Mouse (Mus musculus): ENCODE measurements around the gene Fam43b.

The Fam43b gene

GRCm38 (mm10) chr4:138352692-138353091 lies 43.6 kb downstream of the Fam43b start:
- DNase-seq (ENCODE audit: low spot score in 2 of 2), result no peak

DNA sequence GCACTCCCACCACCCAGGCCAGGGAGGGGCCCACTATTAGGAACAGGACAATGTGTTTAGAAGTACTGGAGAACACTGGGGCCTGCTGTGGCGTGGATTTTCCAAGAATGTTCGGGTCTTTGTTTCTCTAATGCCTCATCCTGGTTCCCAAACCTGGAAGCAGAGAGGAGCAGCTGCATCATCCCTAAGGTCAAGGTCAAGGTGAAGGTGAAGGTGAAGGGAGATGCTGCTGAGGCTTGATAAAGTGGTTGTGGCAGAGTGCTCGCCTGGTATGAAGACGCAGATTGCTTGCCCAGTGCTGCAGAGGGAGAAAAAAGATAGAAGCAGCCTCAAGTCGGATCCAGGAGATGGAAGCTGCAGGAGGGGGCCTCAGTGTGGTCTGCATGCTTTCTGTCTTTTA lies 44.5 kb downstream of the Fam43b start:
- no peak for DNase-seq (ENCODE audit: low spot score in 2 of 2)

DNA sequence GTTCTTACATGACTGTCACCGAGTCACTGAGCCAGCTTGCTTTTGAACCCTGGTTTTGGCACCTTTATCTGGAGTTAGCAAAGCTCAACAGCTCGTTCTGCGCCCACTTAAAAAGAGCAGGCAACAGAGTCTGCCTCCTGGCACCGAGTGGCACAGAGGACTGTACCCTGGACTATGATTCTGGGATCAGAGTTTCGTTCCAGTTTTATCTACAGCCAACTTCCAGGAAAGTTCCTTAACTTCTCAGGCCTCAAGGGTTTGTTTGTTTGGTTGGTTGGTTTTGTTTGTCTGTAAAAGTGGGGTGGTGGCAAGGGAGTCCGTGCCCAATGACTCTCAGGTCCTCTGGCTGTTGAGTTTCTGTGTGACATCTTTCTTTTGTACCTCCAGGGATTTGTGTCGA lies 47.6 kb downstream of the Fam43b start:
- DNase-seq (ENCODE audit: low spot score in 2 of 2), result no peak

DNA sequence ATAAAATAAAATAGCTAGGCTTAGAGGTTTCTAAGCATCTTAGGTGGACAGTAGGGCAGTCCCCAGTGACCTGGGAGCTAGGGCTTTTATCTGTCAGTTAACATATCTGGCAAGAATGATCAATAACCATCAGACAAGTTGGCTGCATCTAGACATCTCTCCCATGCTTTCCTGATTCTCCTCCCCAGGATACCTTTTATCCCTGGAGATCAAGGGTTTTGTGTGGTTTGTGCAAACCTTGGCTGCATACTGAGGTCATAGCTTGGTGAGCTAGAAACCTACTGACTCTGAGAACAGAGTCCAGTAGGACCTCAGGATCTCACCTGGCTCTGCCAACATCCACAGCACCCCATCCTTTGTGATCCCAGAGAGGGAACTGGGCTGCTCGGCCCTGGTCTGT lies 49.0 kb downstream of the Fam43b start:
- no peak for DNase-seq (ENCODE audit: low spot score in 2 of 2)

DNA sequence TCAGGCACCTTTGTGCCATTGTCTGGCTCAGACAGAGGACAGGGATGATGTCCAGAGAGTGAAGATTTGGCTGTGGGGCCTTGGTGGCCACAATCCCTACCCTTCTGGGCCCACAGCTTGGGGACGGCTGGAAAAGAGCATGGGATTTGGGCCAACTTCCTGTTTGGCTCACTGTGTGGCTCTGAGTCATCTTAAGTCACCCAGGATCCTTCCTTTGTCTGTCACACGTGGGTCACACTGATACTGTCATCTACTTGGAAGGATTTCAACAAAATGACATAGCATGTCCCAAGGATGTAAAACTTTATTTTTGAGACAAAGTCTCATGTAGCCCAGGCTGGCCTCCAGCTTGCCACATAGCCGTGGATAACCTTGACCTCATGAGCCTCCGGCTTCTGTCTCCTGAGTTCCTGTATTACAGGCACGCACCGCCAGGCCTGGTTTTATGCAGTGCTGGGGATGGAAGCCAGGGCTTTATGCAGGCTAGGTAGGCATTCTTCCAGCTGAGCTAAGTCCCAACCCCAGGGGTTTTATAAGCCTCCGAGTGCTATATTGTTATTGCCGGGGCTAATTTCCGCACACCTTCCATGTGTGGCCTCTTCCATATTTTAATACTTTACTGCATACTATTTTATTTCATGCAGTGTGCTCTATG lies 51.3 kb downstream of the Fam43b start:
- no peak for DNase-seq (ENCODE audit: low spot score in 2 of 2)

All from natural killer cell, adult 2 months (primary cell).